Mouse (Mus musculus) left cerebral cortex, adult 2 months (tissue): Measurements from ENCODE around the gene BC048403. TPM values are rescaled to one million over a fixed set of nuclear protein-coding genes. Genes with fewer than 3 reads are reported as not detected.

Experiments
- DNase-seq, 2 experiments: peaks; one replicate each; pipeline ENCODE4 v3.0.0; 2021 to 2022; ENCODE audit warnings: low spot score in 2 of 2, mixed read lengths in 1 of 2; ENCODE audit errors: extremely low spot score in 1 of 2
- H3K27ac ChIP-seq: fragments of 200-600 bp; 2 replicates; pipeline ENCODE4 v1.8.1; 2022
- H3K4me3 ChIP-seq: fragments of 200-600 bp; 2 replicates; pipeline ENCODE4 v1.8.1; 2022
- CTCF ChIP-seq: fragments of 200-600 bp; IDR thresholded peaks from 2 replicates; pipeline ENCODE4 v1.8.1; 2022; ENCODE audit warnings: antibody characterized with exemption, mild to moderate bottlenecking, moderate library complexity
- intact Hi-C: fragments of 180-260 bp; cut with DNase I; formaldehyde crosslinking; loops from one replicate; pipeline ENCODE4 v1.15.1; 2025
- long read RNA-seq, 2 experiments: library from polyadenylated mRNA; stranded (forward); transcript quantifications; one replicate each; pipeline ENCODE4 v2.0.0; 2021; ENCODE audit warnings: borderline mapping rate in 2 of 2
- total RNA-seq, 2 experiments: library from RNA; stranded (reverse); gene quantifications; 2 replicates each; pipeline ENCODE4 v1.2.3; 2021

The BC048403 gene
- total RNA-seq, result 10 to 100 TPM in 1 of 2 experiments, 1 to 10 TPM in 1; 9.9 to 10.4 TPM
- long read RNA-seq, experiment 1, transcript BC048403-201 (3 exons, 3,123 nt), result major isoform, 20 of 21 reads
- long read RNA-seq, experiment 1, partial matches to known transcripts, result 0 of 21 reads
- long read RNA-seq, experiment 1, other reads (novel, unspliced or antisense), result 1 of 21 reads
- long read RNA-seq, experiment 2, transcript BC048403-201 (3 exons, 3,123 nt), result major isoform, 9 of 9 reads
- long read RNA-seq, experiment 2, partial matches to known transcripts, result 0 of 9 reads
- long read RNA-seq, experiment 2, other reads (novel, unspliced or antisense), result 0 of 9 reads

DNA sequence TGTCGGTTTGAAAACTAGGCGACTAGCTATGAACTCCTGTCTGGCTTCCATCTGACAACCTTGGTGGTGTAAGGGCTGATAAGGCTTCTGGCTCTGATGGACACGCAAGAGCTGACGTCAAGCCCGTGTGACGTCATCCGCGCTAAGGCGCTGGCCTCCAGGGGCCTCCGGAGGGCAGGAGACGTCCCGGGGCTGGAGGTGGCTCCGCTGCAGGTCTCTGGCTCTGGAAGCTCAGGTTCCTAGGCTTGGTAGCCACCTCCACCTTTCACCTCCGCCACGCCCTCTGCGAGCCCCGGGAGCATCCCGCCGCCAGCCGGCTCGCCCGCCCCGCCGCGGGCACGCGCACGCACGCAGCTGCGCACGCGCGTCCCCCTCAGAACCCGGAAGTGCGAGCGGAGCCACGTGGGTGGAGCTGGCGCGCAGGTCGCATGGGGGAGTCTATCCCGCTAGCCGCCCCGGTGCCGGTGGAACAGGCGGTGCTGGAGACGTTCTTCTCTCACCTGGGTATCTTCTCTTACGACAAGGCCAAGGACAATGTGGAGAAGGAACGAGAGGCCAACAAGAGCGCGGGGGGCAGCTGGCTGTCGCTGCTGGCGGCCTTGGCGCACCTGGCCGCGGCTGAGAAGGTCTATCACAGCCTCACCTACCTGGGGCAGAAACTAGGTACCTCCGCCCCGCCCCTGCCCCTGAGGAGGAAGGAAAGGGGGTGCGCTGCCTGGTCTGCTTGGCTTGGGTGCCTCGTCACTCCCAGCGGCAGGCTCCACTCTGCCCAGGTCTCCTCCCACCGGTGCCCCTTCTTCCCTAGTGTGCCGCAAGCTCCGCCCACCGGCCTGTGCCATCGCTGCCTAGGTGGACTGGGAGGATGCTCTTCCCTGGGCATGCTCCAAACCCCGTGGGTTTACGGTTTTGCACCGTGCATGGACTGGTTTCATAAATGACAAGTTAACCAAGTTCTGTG is at the start of gene BC048403:
Gene BC048403, plus strand, starts transcription at position 390 of the 958 bp plus-strand sequence.
- H3K4me3 ChIP-seq, result peak within 1 kb of the TSS; percentile 63
- peak within 1 kb of the TSS; percentile 95 for H3K27ac ChIP-seq
- intact Hi-C loops, result loop anchor here (2.0 kb wide), 1 partner anchor 99 kb away; the partner anchor contains the start of gene D930020B18Rik
- no peak; the same call in none of the 2 replicates for TF ChIP-seq CTCF
- DNase-seq, result peak; percentile 88 to 92

DNA sequence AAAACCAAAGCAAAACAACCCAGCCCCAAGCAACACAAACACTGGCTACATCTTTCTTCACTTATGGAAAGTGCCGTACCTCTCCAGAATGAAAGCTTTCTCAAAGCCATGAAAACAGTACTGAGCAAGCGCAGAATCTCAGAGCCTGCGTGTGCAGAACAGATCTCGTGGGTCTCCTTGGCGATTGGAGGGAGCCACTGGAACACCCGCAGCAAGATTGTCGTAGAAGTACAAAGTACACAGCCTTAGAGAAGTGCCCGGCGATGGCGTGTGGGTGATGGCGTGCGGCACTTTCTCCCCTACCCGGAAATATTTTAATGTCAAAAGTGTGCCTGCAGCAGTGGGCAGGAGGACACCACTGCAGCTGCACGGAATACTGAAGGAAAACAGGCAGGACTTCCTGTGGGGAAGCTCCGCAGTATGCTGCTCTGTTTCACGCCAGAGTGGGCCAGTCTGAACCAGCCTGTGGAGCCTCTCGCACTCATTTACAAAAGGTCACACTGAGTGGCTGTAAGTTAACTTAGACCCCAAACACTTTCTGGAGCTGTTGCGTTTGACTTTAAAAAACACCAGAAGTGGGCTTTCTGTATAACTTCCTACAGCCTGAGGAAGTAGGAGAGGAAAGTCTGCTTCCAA is 46.7 kb upstream of the BC048403 start:
- TF ChIP-seq CTCF, result no peak
- intact Hi-C loops, result no loop called here
- H3K27ac ChIP-seq, result no peak overlapping the region
- no peak for DNase-seq
- peak overlapping the region; percentile 26 for H3K4me3 ChIP-seq

DNA sequence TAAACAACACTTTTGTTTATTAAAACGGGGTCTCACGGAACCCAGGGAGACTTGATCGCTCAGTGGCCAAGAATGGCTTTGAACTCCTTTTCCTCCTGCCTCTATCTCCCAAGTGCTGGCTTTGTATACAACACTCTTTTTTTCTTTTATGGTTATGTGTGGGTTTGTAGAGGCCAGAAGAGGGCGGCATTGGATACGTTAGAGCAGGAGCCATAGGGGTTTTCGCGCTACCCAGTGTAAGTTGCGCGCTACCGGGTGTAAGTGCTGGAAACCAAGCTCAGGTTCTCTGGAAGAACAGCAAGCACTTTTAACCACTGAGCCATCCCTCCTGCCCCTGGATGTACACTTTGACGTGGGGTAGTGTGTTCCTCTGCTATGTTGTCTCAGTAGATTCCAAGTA is 45.2 kb upstream of the BC048403 start:
- DNase-seq, result no peak
- intact Hi-C loops, result no loop called here
- no peak for TF ChIP-seq CTCF

DNA sequence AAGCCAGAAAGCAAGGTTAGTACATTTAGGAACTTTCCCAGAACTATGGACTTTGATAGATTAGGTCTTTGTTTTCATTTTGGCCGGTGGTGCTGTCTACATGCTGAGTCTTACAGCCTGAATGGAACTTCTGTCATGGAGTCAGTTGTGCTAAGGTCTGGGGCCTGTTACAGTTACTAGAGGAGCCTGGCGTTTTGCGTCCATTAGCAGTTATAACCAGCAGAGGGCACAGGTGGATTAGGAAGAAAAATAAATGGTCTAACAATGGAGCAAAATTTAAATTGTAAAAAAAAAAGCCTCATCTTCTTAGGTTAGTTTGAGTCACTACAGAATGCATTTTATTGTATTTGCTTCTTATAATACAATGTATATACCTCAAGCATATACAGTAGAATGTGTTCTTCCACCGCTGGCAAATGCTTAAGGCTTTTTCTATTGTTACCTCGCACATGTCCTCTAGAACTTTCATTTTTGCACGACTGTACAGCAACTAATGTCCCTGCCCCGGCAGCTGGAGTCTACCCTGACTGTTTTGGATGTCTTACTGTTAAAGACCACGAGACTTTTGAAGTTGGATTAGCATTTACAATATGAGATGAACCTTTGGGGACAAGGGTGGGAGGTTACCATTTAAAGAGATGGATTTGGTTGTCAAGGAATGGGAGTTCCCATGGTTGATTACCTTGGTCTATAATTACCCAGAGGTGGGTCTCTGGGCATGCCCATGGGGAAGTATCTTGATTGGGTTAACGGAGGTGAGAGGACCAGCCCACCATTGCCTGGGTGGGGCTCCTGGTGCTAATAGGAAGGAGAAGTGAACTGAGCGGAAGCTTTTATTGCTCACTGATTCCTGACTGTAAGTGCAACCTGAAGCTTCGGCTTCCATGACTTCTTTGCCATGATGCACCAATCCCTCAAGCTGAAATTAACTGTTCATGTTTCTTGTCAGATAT is 38.2 kb upstream of the BC048403 start:
- no peak overlapping the region for H3K4me3 ChIP-seq
- DNase-seq, result peak; percentile 32 to 43
- peak; percentile 70 for TF ChIP-seq CTCF
- no peak overlapping the region for H3K27ac ChIP-seq
- intact Hi-C loops, result loop anchor here (1.0 kb wide), 1 partner anchor 351 kb away; no protein-coding TSS in a partner anchor

More for the DNA sequence above, 45.2 kb upstream of the BC048403 start:
- H3K4me3 ChIP-seq, result no peak overlapping the region
- no peak overlapping the region for H3K27ac ChIP-seq

DNA sequence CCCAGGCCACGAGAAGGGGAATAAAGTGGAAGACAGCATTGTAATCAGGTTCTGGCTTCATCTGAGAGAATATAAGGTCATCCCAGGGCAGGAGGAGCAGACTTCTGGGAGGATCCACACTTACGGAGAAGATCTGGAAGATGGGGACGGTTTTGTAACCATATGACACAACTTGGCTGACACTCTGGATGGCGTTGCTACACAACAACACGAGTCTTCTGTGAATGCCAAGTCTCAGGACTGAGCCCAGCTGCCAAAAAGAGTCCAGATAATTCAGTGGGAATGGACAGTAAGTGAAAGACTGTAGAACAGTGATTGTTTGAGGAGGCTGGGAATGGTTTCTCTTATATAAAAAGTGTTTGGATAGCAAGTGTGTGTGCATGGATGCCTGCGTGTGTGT is 36.1 kb upstream of the BC048403 start:
- DNase-seq, result no peak
- Histone ChIP-seq H3K27ac (no peak overlapping the region), H3K4me3 (no peak overlapping the region)
- intact Hi-C loops, result no loop called here
- no peak for TF ChIP-seq CTCF

DNA sequence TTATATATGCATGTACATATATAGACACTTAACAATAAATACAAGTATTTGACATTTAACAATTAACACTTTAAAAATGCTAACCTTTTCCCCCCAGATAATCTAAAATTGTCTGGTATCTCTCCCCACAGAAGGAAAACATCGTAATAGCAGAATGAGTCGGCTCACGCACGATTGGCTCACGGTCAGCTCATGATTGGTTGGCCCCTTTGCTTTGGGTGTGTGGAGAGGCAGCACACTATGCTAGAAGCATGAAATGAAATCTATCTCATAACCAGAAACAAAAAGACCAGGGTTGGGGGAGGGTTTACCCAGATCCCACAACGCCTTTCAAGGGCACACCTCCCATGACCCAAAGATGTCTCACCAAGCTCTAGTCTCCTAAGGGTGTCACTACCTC is 34.9 kb upstream of the BC048403 start:
- DNase-seq, result no peak
- Histone ChIP-seq H3K4me3 (no peak overlapping the region), H3K27ac (no peak overlapping the region)
- TF ChIP-seq CTCF, result no peak
- intact Hi-C loops, result no loop called here

DNA sequence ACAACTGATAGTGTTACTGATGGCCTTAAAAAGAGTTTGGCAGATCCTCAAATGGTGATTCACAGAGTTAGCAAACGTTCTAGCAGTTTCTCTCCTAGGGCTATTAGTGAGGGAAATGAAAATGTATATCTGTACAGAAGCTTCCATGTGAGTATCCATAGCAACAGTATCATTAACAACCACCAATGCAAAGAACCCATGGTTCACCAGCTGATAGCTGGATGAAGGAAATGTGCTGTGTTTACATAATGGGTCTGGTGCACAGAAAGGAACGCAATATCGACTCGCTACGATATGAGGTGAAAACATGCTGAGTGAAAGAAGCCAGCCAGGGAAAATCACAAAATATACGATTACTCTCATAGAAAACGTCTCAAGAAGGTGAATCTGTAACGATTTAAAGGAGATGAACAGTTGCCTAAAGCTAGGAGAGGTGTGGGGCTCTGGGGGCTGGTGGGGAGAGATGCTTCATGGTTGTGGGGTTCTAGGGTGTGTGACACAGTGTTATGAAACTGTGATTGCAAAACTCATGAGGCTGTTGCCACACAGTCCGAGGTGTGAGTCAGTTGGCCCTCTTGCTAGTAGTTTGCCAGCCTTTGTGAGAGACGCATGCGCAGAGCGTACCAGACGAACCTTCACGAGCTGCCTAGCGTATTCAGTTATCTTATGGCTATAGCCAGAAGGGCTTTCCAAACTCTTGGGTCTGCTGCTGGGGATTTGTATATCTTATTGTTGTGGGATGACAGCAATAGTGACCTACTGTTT is 34.2 kb upstream of the BC048403 start:
- intact Hi-C loops, result no loop called here
- no peak for DNase-seq
- TF ChIP-seq CTCF, result no peak
- Histone ChIP-seq H3K27ac (no peak overlapping the region), H3K4me3 (no peak overlapping the region)

DNA sequence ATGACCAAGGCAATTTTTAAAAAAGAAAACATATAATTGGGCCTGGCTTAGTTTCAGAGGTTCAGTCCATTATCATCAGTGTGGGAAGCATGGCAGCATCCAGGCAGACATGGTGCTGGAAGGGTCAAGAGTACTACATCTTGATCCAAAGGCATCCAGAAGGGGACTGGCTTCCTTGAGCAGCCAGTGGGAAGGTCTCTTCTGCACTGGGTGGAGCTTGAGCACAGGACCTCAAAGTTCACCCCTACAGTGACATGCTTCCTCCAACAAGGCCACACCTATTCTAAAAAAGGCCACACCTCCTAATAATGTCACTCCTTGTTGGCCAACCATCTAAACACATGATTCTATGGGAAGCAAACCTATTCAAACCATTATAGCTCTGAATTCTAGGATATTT is 22.9 kb upstream of the BC048403 start:
- DNase-seq, result no peak
- intact Hi-C loops, result no loop called here
- Histone ChIP-seq H3K4me3 (no peak overlapping the region), H3K27ac (no peak overlapping the region)
- TF ChIP-seq CTCF, result no peak

DNA sequence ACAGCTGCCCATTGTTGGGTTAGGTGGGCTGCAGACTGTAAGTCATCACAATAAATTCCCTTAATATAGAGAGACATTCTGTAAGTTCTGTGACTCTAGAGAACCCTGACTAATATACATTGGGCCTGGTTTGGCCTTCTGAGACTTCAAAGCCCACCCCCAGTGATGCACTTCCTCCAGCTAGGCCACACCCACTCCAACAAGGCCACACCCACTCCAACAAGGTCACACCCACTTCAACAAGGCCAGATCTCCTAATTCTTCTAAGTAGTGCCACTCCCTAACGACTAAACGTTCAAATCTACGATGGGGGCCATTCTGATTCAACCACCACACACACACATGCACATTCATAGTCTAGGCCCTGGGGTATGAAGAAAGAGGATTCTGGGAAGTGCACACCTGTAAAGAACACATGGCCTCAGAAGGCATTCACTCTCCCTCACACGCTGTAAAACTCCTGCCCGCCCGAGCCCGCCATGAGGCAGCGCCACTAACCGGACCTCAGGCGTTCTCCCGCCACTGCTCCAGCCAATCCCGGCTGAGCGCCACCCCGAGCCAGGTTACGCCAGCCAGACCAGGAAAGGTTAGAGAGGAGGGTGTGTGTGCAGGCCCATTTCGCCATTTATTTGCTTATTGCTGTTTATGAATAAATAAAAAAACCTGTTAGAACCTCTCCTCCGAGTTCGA is 20.7 kb upstream of the BC048403 start:
- intact Hi-C loops, result no loop called here
- no peak overlapping the region for H3K27ac ChIP-seq

DNA sequence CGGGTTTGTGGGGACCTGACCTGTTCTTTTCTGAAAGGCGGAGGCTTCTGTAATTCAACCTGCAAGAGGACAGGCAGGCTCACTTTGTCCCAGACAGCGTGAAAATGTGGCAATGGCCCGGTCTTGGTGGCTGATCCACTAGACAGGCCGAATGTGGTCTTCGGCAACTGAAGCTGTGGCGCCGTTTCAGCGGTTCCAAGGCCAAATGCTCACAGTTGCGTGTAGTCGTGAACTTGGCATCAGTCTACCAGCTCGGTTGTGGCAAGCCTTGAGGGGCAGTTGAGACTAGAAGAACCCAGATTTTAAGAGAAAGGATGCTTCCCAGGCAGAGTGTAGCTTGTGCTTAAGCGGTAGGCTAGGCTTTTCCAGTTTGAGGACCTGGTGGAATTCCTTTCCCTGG is 19.0 kb upstream of the BC048403 start:
- Histone ChIP-seq H3K4me3 (no peak overlapping the region), H3K27ac (no peak overlapping the region)
- TF ChIP-seq CTCF, result no peak
- intact Hi-C loops, result no loop called here
- no peak for DNase-seq

More for the DNA sequence above, 20.7 kb upstream of the BC048403 start:
- no peak for TF ChIP-seq CTCF
- DNase-seq, result no peak
- no peak overlapping the region for H3K4me3 ChIP-seq
